Mouse (Mus musculus) monocyte, adult 5-6 weeks (primary cell): Measurements from ENCODE around the gene Stpg1. TPM values are rescaled to one million over a fixed set of nuclear protein-coding genes. Genes with fewer than 3 reads are reported as not detected.
A peak's percentile ranks its signal among the peaks of the same experiment; 100 is the strongest.

Experiments
- ATAC-seq: fragments of 153-309, 156-312 bp; replicated peaks from 2 replicates; pipeline ENCODE4 v1.8.0; 2017; ENCODE audit warnings: mild to moderate bottlenecking; ENCODE audit not compliant: low TSS enrichment, insufficient number of reproducible peaks, severe bottlenecking, poor library complexity, low FRiP score
- total RNA-seq: library from RNA; stranded (forward); fragments of 200-1000, 200-491, 200-594 nt; gene quantifications from 3 replicates; pipeline ENCODE4 v1.2.3, GENCODE M21; 2017

Stpg1 gene
- total RNA-seq, 1 experiment from 2014 or later = not detected

GRCm38 (mm10) chr4:135507547-135508350 lies 13.2 kb downstream of the Stpg1 start:
- ATAC-seq = 0 out of 2 replicates have a peak, but pooled peaks have one; percentile 14

GRCm38 (mm10) chr4:135508419-135509039 lies 13.9 kb downstream of the Stpg1 start:
- ATAC-seq = 0 out of 2 replicates have a peak, but pooled peaks have one; percentile 37

- no peak for ATAC-seq
Observed at GRCm38 (mm10) chr4:135509515-135509914, 14.9 kb downstream of the Stpg1 start.

- ATAC-seq = no peak
Observed at GRCm38 (mm10) chr4:135513865-135514264, 19.3 kb downstream of the Stpg1 start.

- no peak for ATAC-seq
Observed at GRCm38 (mm10) chr4:135514925-135515324, 20.3 kb downstream of the Stpg1 start.

GRCm38 (mm10) chr4:135516351-135517316 lies 22.0 kb downstream of the Stpg1 start:
- peak; percentile 71; the same call in 1 of the 2 replicates for ATAC-seq

GRCm38 (mm10) chr4:135518135-135518534 lies 23.5 kb downstream of the Stpg1 start:
- no peak for ATAC-seq

GRCm38 (mm10) chr4:135520421-135520820 lies 25.8 kb downstream of the Stpg1 start:
- no peak for ATAC-seq

- no peak for ATAC-seq
Observed at GRCm38 (mm10) chr4:135523939-135524338, 29.3 kb downstream of the Stpg1 start.

GRCm38 (mm10) chr4:135525057-135525456 lies 30.5 kb downstream of the Stpg1 start:
- no peak for ATAC-seq

- no peak for ATAC-seq
Observed at GRCm38 (mm10) chr4:135526039-135526710, 31.6 kb downstream of the Stpg1 start.

GRCm38 (mm10) chr4:135530270-135530669 lies 35.7 kb downstream of the Stpg1 start:
- no peak for ATAC-seq

GRCm38 (mm10) chr4:135531236-135531635 lies 36.6 kb downstream of the Stpg1 start:
- ATAC-seq = no peak

GRCm38 (mm10) chr4:135531771-135532613 lies 37.4 kb downstream of the Stpg1 start:
- no peak for ATAC-seq

- no peak for ATAC-seq
Observed at GRCm38 (mm10) chr4:135533001-135533400, 38.4 kb downstream of the Stpg1 start.

- no peak for ATAC-seq
Observed at GRCm38 (mm10) chr4:135535021-135535420, 40.4 kb downstream of the Stpg1 start.

- ATAC-seq = no peak
Observed at GRCm38 (mm10) chr4:135539056-135539455, 44.5 kb downstream of the Stpg1 start.

- ATAC-seq = no peak
Observed at GRCm38 (mm10) chr4:135540057-135540456, 45.5 kb downstream of the Stpg1 start.
